Mouse (Mus musculus) neural tube, embryonic 15.5 days (tissue): Measurements from ENCODE around the gene Slc25a39. TPM values are rescaled to one million over a fixed set of nuclear protein-coding genes. Genes with fewer than 3 reads are reported as not detected.

Experiments
- ATAC-seq: fragments of 200-750 bp; cut with Nextera tagmentation; 2 replicates; pipeline ENCODE4 v1.8.0; 2017; ENCODE audit warnings: mild to moderate bottlenecking, moderate TSS enrichment, moderate library complexity; ENCODE audit not compliant: low FRiP score
- H3K27ac ChIP-seq: fragments of 300-500 bp; sonication (generic); replicated peaks from 2 replicates; pipeline ENCODE4 v1.5.1; 2015; ENCODE audit warnings: mild to moderate bottlenecking, inconsistent platforms
- H3K27me3 ChIP-seq: fragments of 300-500 bp; sonication (generic); replicated peaks from 2 replicates; pipeline ENCODE4 v1.6.1; 2015; ENCODE audit warnings: inconsistent platforms
- H3K36me3 ChIP-seq: fragments of 300-500 bp; sonication (generic); 2 replicates; pipeline ENCODE4 v1.6.1; 2015; ENCODE audit warnings: inconsistent platforms
- H3K4me1 ChIP-seq: fragments of 300-500 bp; sonication (generic); 2 replicates; pipeline ENCODE4 v1.6.1; 2015; ENCODE audit warnings: inconsistent platforms
- H3K4me2 ChIP-seq: fragments of 300-500 bp; sonication (generic); 2 replicates; pipeline ENCODE4 v1.6.1; 2015; ENCODE audit warnings: inconsistent platforms, mild to moderate bottlenecking, moderate library complexity
- H3K4me3 ChIP-seq: fragments of 300-500 bp; sonication (generic); replicated peaks from 2 replicates; pipeline ENCODE4 v1.5.1; 2015; ENCODE audit warnings: mild to moderate bottlenecking, inconsistent platforms
- H3K9ac ChIP-seq: fragments of 300-500 bp; sonication (generic); replicated peaks from 2 replicates; pipeline ENCODE4 v1.6.1; 2015; ENCODE audit warnings: mild to moderate bottlenecking, inconsistent platforms
- H3K9me3 ChIP-seq: fragments of 300-500 bp; sonication (generic); replicated peaks from 2 replicates; pipeline ENCODE4 v1.6.1; 2016; ENCODE audit warnings: inconsistent platforms
- WGBS: fragments of 180-500 bp; shearing (Covaris S2); methylation state at CpG from one replicate; pipeline ENCODE4 v1.1.7; 2015; ENCODE audit warnings: mixed read lengths; 5-methylcytosine and 5-hydroxymethylcytosine counted together
- polyA plus RNA-seq: library from polyadenylated mRNA; unstranded; fragments of >200 nt; fragmentation: Nextera tagmentation; extraction: Ambion mirVana; gene quantifications from 2 replicates; pipeline ENCODE4 v1.2.1, GENCODE M21; 2015

Slc25a39 gene
- polyA plus RNA-seq, 1 experiment from 2014 or later = 161 TPM

- H3K4me1 ChIP-seq = peaks cover 47% of the 10 kb centered on the region
Observed at GRCm38 (mm10) chr11:102408888-102409794, 1.4 kb upstream of the Slc25a39 start.

DNA sequence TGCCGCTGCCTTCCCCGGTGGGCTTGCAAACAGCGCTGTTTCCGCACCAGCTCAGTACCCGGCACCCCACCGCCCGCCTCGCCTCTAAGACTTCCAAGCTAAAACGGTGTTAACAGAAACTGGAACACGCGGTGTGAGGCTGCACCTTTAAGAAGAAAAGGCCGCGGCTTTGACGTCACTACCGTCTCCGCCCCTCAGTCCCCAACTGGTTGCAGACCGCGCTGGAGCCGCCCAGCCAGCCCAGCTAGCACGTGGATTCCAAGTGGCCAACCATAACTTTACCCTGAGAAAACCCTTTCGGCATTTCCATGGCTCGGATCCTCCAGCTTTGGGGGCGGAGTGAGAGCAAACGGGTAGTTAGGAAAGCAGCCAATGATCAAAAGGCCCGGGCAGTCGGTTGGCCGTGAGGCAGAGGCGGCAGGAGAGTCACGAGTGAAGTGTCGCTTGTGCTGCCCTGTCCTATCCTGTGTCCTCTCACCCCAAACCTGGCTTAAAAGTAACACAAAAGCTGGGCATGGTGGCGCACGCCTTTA lies 664 bp upstream of the Slc25a39 start:
- under 1% methylated on average over 32 of the region's 32 CpGs for WGBS
- H3K27me3 ChIP-seq = no peaks in the 10 kb centered on the region
- peak overlapping the region; percentile 83 for H3K27ac ChIP-seq
- H3K4me3 ChIP-seq = peak overlapping the region; percentile 74
- peak overlapping the region; percentile 85; the same call in 1 of the 2 replicates for H3K9ac ChIP-seq
- peaks cover 13% of the 10 kb centered on the region for H3K36me3 ChIP-seq
- peaks cover 47% of the 10 kb centered on the region for H3K4me1 ChIP-seq
- ATAC-seq = peak; percentile 92
- H3K9me3 ChIP-seq = no peaks in the 10 kb centered on the region
- H3K4me2 ChIP-seq = peak overlapping the region; percentile 82

More at GRCm38 (mm10) chr11:102408888-102409794, 1.4 kb upstream of the Slc25a39 start:
- H3K4me2 ChIP-seq = peak overlapping the region; percentile 82
- peak overlapping the region; percentile 74 for H3K4me3 ChIP-seq
- H3K36me3 ChIP-seq = peaks cover 6% of the 10 kb centered on the region
- no peak for ATAC-seq
- H3K27me3 ChIP-seq = no peaks in the 10 kb centered on the region
- H3K9me3 ChIP-seq = no peaks in the 10 kb centered on the region
- WGBS = 40% methylated on average over 15 of the region's 15 CpGs
- H3K9ac ChIP-seq = peak overlapping the region; percentile 17; the same call in 1 of the 2 replicates
- H3K27ac ChIP-seq = peak overlapping the region; percentile 73

GRCm38 (mm10) chr11:102406900-102407833 lies 579 bp downstream of the Slc25a39 start:
- peaks cover 25% of the 10 kb centered on the region for H3K36me3 ChIP-seq
- H3K27me3 ChIP-seq = no peaks in the 10 kb centered on the region
- under 1% methylated on average over 83 of the region's 85 CpGs for WGBS
- H3K27ac ChIP-seq = peak overlapping the region; percentile 90
- H3K4me1 ChIP-seq = peaks cover 47% of the 10 kb centered on the region
- peak; percentile 77 for ATAC-seq
- peak overlapping the region; percentile 74 for H3K4me3 ChIP-seq
- peak overlapping the region; percentile 85 for H3K9ac ChIP-seq
- H3K9me3 ChIP-seq = no peaks in the 10 kb centered on the region
- H3K4me2 ChIP-seq = peak overlapping the region; percentile 82

DNA sequence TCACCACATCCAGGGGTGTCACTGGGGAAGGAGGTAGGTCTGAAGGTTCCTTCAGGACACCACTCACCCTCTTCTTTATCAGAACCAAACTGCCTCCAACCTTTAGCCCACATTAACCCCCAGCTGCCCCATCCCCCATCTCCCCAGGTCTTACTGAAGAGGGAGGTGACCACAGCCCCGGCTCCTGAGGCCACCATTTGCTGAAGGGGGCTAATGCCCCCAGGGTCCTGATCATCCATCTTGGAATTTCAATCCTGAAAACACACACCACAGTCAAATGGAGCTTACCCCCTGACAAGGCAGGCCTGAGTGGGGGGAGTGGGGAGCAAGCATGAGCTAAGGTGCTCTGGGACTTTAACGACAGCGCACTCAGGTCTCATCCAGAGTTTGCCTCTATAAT lies 1.3 kb downstream of the Slc25a39 start:
- H3K9me3 ChIP-seq = no peaks in the 10 kb centered on the region
- peak overlapping the region; percentile 90 for H3K27ac ChIP-seq
- H3K36me3 ChIP-seq = peaks cover 33% of the 10 kb centered on the region
- peaks cover 45% of the 10 kb centered on the region for H3K4me1 ChIP-seq
- WGBS = 7% methylated on average over 3 of the region's 3 CpGs
- no peak for ATAC-seq
- peak overlapping the region; percentile 74 for H3K4me3 ChIP-seq
- H3K9ac ChIP-seq = peak overlapping the region; percentile 85
- no peaks in the 10 kb centered on the region for H3K27me3 ChIP-seq
- H3K4me2 ChIP-seq = peak overlapping the region; percentile 82

GRCm38 (mm10) chr11:102405544-102406285 lies 2.0 kb downstream of the Slc25a39 start:
- H3K27me3 ChIP-seq = no peaks in the 10 kb centered on the region
- no peak for ATAC-seq
- H3K9ac ChIP-seq = peak overlapping the region; percentile 85
- peak overlapping the region; percentile 82 for H3K4me2 ChIP-seq
- WGBS = 86% methylated on average over 11 of the region's 11 CpGs
- H3K9me3 ChIP-seq = no peaks in the 10 kb centered on the region
- H3K4me3 ChIP-seq = peak overlapping the region; percentile 74
- H3K36me3 ChIP-seq = peaks cover 39% of the 10 kb centered on the region
- H3K27ac ChIP-seq = no peak overlapping the region; the same call in 1 of the 2 replicates
- H3K4me1 ChIP-seq = peaks cover 44% of the 10 kb centered on the region

DNA sequence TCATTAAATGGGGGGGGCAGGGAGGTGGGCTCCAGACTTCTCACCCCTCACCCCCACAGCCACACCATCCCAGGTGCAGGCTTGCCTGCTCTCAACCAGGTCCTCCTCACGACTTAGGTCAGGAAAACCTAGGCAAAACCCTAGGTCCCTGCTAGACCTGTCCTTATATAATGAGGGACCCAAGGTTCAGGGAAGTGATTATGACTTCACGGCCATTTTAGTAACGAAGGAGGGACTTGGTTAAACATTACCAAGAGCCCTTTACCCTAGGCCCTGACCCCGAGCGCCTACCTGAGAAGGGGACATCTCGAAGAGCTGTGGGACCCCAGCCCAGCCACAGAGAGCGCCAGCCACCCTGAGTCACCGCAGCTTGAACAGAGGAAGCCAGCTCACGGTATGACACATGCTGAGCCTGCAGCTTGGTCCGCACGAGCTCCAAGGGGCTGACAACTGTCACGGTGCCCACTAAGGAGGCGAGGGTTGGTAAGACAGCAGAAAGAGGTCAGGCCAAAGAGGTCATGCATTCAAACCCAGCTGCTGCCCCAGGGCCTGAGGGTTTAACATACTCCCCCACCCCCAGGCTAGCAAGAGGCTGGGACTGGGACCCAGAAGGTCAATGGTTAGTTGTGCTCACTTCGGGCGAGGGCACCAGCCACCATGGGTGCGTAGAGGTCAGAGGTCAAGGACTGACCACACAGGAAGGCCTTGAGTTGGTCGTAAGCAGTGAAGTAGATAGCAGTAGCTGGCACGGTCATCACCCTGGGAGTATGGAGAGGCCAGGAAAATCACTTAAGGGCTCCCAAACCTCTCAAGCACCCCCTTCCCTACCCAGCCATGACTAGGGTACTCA lies 3.4 kb downstream of the Slc25a39 start:
- ATAC-seq = no peak

DNA sequence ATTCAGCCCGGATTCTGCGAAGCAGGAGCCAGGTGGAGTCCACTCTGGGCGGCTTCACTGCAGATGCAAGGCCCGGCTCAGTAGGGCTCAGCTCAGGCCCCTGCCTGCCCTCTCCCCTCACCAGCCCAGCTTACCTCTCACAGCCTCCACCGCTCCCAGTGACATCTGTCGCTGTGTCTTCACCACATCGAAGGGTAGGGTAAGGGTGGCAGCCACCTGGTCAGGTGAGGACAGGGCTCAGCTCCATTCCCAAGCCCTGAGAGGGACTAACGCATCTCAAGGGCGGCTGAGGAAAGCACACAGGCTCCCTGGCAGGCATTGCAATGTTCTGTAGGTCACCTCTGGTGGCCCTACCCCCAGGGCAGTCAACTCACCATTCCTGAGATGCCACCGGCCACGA lies 4.1 kb downstream of the Slc25a39 start:
- 0 out of 2 replicates have a peak, but pooled peaks cover 4% of the 10 kb centered on the region for H3K27me3 ChIP-seq
- no peak overlapping the region for H3K9ac ChIP-seq
- H3K4me2 ChIP-seq = no peak overlapping the region
- H3K9me3 ChIP-seq = no peaks in the 10 kb centered on the region
- no peak overlapping the region for H3K4me3 ChIP-seq
- H3K36me3 ChIP-seq = peaks cover 51% of the 10 kb centered on the region
- 95% methylated on average over 11 of the region's 11 CpGs for WGBS
- no peak overlapping the region for H3K27ac ChIP-seq
- no peak for ATAC-seq
- H3K4me1 ChIP-seq = peaks cover 47% of the 10 kb centered on the region

More for the DNA sequence above, 3.4 kb downstream of the Slc25a39 start:
- peak overlapping the region; percentile 17; the same call in 1 of the 2 replicates for H3K4me2 ChIP-seq
- H3K27ac ChIP-seq = no peak overlapping the region
- H3K4me3 ChIP-seq = no peak overlapping the region; the same call in 1 of the 2 replicates
- no peak overlapping the region for H3K9ac ChIP-seq
- peaks cover 51% of the 10 kb centered on the region for H3K36me3 ChIP-seq
- no peaks in the 10 kb centered on the region for H3K9me3 ChIP-seq
- H3K27me3 ChIP-seq = 0 out of 2 replicates have a peak, but pooled peaks cover 4% of the 10 kb centered on the region
- H3K4me1 ChIP-seq = peaks cover 48% of the 10 kb centered on the region
- 80% methylated on average over 18 of the region's 18 CpGs for WGBS

DNA sequence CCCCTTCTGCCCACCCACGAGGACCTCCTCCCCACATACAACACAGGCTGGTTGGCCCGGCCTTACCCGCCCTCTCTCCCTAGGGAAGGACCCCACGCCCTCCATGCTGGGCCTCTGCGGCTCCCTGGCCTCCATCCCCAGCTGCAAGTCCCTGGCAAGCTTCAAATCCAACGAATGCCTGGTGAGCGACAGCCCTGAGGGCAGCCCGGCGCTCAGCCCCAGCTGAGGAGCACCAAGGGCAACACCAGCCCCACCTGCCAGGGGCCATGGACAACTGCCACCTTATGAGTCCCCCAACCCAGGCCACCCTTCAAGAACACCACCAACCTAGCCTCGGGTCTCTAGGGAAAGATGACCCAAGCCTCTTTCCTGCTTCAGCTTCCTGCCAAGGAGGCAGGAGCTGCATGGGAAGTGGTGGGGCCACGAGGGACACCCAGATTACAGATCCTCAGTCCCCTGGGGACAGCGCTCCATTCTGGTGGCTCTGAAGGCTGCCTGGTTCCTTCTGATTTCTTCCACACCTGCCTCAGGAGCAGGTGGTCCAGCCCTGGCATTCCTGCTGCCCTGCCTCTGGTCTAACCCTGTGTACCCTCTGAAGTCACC lies 5.7 kb downstream of the Slc25a39 start:
- Histone ChIP-seq H3K9me3 (no peaks in the 10 kb centered on the region), H3K36me3 (peaks cover 57% of the 10 kb centered on the region), H3K4me1 (peaks cover 56% of the 10 kb centered on the region), H3K4me3 (no peak overlapping the region), H3K9ac (no peak overlapping the region), H3K27ac (no peak overlapping the region), H3K4me2 (no peak overlapping the region), H3K27me3 (0 out of 2 replicates have a peak, but pooled peaks cover 4% of the 10 kb centered on the region)
- no peak for ATAC-seq
- 41% methylated on average over 12 of the region's 12 CpGs for WGBS

DNA sequence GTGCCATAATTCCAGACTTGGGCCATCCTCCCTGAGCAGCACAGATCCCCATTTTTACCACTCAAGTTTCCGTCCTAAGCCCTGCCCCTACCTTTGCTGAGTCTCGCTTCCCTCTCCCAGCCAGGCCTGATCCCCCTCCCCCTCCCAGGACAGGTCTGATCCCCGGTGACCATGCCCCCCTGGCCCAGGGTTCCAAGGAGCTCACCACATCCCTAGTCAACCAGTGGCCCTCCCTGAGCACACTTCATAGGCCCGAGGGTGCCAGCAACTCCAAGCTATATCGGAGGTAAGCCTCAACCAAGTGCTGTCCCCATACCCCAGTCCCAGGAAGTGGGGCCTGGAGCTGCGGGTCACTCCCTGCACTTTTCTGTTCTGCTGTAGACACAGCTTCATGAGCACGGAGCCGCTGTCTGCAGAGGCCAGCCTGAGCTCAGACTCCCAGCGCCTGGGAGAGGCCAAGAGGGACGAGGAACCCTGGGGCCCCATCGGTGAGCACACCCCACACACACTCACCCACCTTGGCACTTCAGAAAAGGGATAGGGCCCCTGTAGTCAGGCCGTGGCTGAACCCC lies 7.1 kb downstream of the Slc25a39 start:
- no peak overlapping the region for H3K4me3 ChIP-seq
- H3K9ac ChIP-seq = no peak overlapping the region
- 0 out of 2 replicates have a peak, but pooled peaks cover 4% of the 10 kb centered on the region for H3K27me3 ChIP-seq
- no peak overlapping the region for H3K4me2 ChIP-seq
- H3K36me3 ChIP-seq = peaks cover 57% of the 10 kb centered on the region
- no peaks in the 10 kb centered on the region for H3K9me3 ChIP-seq
- no peak for ATAC-seq
- peaks cover 57% of the 10 kb centered on the region for H3K4me1 ChIP-seq
- WGBS = 37% methylated on average over 12 of the region's 12 CpGs
- H3K27ac ChIP-seq = no peak overlapping the region
